Mouse (Mus musculus): ENCODE measurements at regions not wholly inside any gene's neighbourhood (a gene's known extent, or its start where the extent isn't known, plus 50 kb on each side); places are given as distances from the start of the nearest gene placed in this dataset.
A peak's percentile ranks its signal among the peaks of the same experiment; 100 is the strongest.

GRCm38 (mm10) chr3:49282679-49283078 lies 474.4 kb downstream of the Pcdh18 start:
- no peak for DNase-seq (ENCODE audit: extremely low read depth, insufficient read length, low spot score)

- DNase-seq (ENCODE audit: extremely low read depth, insufficient read length, low spot score), result no peak
Measured at GRCm38 (mm10) chr3:49278356-49278755, 478.8 kb downstream of the Pcdh18 start.

- DNase-seq (ENCODE audit: extremely low read depth, insufficient read length, low spot score), result no peak
Measured at GRCm38 (mm10) chr3:49274286-49274923, 482.7 kb downstream of the Pcdh18 start.

- peak; percentile 1 for DNase-seq (ENCODE audit: extremely low read depth, insufficient read length, low spot score)
Measured at GRCm38 (mm10) chr3:49266048-49266447, 491.1 kb downstream of the Pcdh18 start.

Measured in 3134 (cell line).